17 mouse cellular contexts compared by ENCODE assay signal in the genomic region with DNA sequence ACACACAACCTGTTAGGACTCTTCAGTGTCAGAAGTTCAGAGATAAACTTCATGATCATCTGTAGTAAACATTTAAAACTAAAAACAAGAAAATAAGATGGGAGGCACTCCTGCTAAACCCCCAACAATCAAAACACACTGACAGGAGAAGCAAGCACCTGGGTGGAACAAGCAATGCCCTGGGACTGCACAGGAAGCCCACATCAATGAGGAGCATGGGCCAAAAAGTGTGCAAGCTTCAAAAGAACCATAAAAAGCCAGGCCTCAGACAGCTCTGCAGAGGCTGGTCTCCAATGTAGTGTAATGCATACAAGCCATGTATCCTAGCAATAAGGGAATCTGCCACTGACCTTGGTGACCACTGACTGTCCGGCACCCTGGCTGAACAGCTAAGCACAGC. TPM values are rescaled to one million over a fixed set of nuclear protein-coding genes. Genes with fewer than 3 reads are reported as not detected.
DNase-seq lines count a peak whose midpoint lies in the region.
"Had no signal": no experiment of that assay in that cellular context is flagged by ENCODE, and none has a peak within 500 bp of the region (broad histone marks: within the 10 kb centered on the region; RNA-seq: fewer than 3 reads in every experiment).

No protein-coding gene starts in this region.

- peak; percentile 42 for DNase-seq in T-cell, adult 2 months (ENCODE audit: low spot score)
- DNase-seq in thymus, postnatal 0 days (ENCODE audit: low spot score), result peak; percentile 58
- DNase-seq in thymus, postnatal 36 days, result peak; percentile 34 to 53
- DNase-seq in urinary bladder, postnatal 10 days (ENCODE audit: low spot score), result no peak
- no peak for DNase-seq in kidney, adult 18-20 months
- DNase-seq in lung, postnatal 14 days, result no peak
- DNase-seq: adrenal gland, adult 8-10 months; adrenal gland, postnatal 25 days; B cell, adult 2 months; cerebellum, adult 11-12 months; cerebellum, adult 8-10 months; cerebellum, postnatal 14 days; forebrain, postnatal 0 days; gastrocnemius, postnatal 25 days; heart, adult 18-20 months; heart, postnatal 10 days; heart, postnatal 36 days had no signal

RNA-seq across cellular contexts. Expression of a gene that starts 12.7 kb away (rescaled TPM):
- polyA plus RNA-seq in thymus, postnatal 0 days (2015; fragmentation: Nextera tagmentation; extraction: Ambion mirVana), result 30.4 and 32.3 TPM in 2 replicates

RNA-seq across cellular contexts. Expression of a gene that starts 41.5 kb away (rescaled TPM):
- polyA plus RNA-seq in thymus, postnatal 0 days (2015; fragmentation: Nextera tagmentation; extraction: Ambion mirVana), result 81.1 and 91.3 TPM in 2 replicates

RNA-seq across cellular contexts. Expression of a gene that starts 52.8 kb away (rescaled TPM):
- polyA plus RNA-seq in thymus, postnatal 0 days (2015; fragmentation: Nextera tagmentation; extraction: Ambion mirVana), result 13.0 and 16.9 TPM in 2 replicates

Comparison
In these comparisons a context has a peak if more than half of its experiments do, and no peak if none do; other contexts are left out.
1. DNase-seq: peak in T-cell, adult 2 months (single experiment), thymus, postnatal 0 days (single experiment) and thymus, postnatal 36 days (2 of 2); none in urinary bladder, postnatal 10 days (single experiment), kidney, adult 18-20 months (single experiment) and lung, postnatal 14 days (single experiment).